Mouse (Mus musculus) cerebellum, adult 2 months (tissue): ENCODE results near the gene Cdca4.

Experiments used
- CTCF ChIP-seq: fragments of 200-500 bp; IDR thresholded peaks from 2 replicates; pipeline ENCODE4 v1.5.1; 2011; ENCODE audit warnings: low read depth, mild to moderate bottlenecking, control low read depth, low read length, moderate library complexity, borderline replicate concordance; ENCODE audit not compliant: insufficient read depth
- POLR2A ChIP-seq: fragments of 200-500 bp; IDR thresholded peaks from 2 replicates; pipeline ENCODE4 v1.6.1; 2011; ENCODE audit warnings: low read length, control low read depth, borderline replicate concordance; ENCODE audit not compliant: insufficient read depth

DNA sequence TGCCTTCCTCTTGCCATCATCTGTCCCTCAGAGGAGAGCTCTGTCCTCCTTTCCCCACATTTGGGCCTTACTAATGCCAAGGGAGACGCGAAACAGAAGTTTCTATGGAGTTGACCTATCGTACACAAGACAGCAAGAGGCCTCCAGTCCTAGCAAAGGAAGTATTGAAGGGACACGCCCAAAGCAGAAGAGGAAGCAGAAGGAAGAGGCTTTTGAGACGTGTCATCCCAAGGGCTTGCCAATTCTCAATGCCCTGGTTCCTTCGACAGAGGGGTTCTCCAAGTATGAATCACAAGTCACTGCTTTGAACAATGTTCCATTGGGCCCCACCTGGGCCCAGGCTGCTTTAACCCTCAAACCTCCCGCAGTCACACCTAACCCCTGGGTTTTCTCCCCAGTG is 35.6 kb upstream of the Cdca4 start:
- TF ChIP-seq CTCF, result no peak
- no peak for TF ChIP-seq POLR2A
